ENCODE assay signal across 19 mouse cellular contexts in genomic region chr14:77248946-77249345, GRCm38 (mm10).
A peak's percentile ranks its signal among the peaks of the same experiment; 100 is the strongest.
DNase-seq lines count a peak whose midpoint lies in the region; ATAC-seq lines count a peak whose summit lies in the region.
"Had no signal": no experiment of that assay in that cellular context is flagged by ENCODE, and none has a peak within 500 bp of the region (broad histone marks: within the 10 kb centered on the region; RNA-seq: fewer than 3 reads in every experiment).

No protein-coding gene starts in this region.

- H3K27me3 ChIP-seq in hindbrain, embryonic 10.5 days (ENCODE audit: insufficient read depth, poor library complexity, severe bottlenecking): no peaks in the 10 kb centered on the region
- H3K27me3 ChIP-seq in hindbrain, embryonic 16.5 days (replicated peaks; ENCODE audit: control insufficient read depth, insufficient read depth, low read length): no peaks in the 10 kb centered on the region
- H3K27me3 ChIP-seq in embryonic facial prominence, embryonic 13.5 days: no peaks in the 10 kb centered on the region
- no peaks in the 10 kb centered on the region for H3K27me3 ChIP-seq in limb, embryonic 12.5 days
- H3K27me3 ChIP-seq: heart, embryonic 15.5 days; limb, embryonic 15.5 days; liver, embryonic 15.5 days; midbrain, embryonic 15.5 days had no signal

- no peak for ATAC-seq in hindbrain, embryonic 16.5 days
- 0 out of 2 replicates have a peak, but pooled peaks have one; percentile 48 for ATAC-seq in embryonic facial prominence, embryonic 13.5 days (ENCODE audit: insufficient number of reproducible peaks, insufficient read depth, low FRiP score, low TSS enrichment, low read depth)
- ATAC-seq in limb, embryonic 12.5 days (ENCODE audit: insufficient number of reproducible peaks, insufficient read depth, low FRiP score, low TSS enrichment, low read depth): 0 out of 2 replicates have a peak, but pooled peaks have one; percentile 47
- ATAC-seq: lung, postnatal 0 days; midbrain, embryonic 15.5 days had no signal

- 0 out of 2 replicates have a peak overlapping the region, but pooled peaks have one; percentile 12 for H3K27ac ChIP-seq in hindbrain, embryonic 10.5 days
- H3K27ac ChIP-seq in hindbrain, embryonic 16.5 days (ENCODE audit: low read depth, low read length): no peak overlapping the region
- 0 out of 2 replicates have a peak overlapping the region, but pooled peaks have one; percentile 10 for H3K27ac ChIP-seq in brown adipose tissue, adult 24 weeks (replicated peaks; ENCODE audit: low read depth, low read length)
- H3K27ac ChIP-seq in embryonic facial prominence, embryonic 13.5 days: peak overlapping the region; percentile 49; the same call in 1 of the 2 replicates
- peak overlapping the region; percentile 41; the same call in 1 of the 2 replicates for H3K27ac ChIP-seq in limb, embryonic 12.5 days
- H3K27ac ChIP-seq: forebrain, embryonic 10.5 days; heart, embryonic 15.5 days; limb, embryonic 15.5 days; liver, embryonic 15.5 days; midbrain, embryonic 15.5 days had no signal

- no peak overlapping the region for H3K4me3 ChIP-seq in hindbrain, embryonic 10.5 days
- H3K4me3 ChIP-seq in hindbrain, embryonic 16.5 days (ENCODE audit: low read length): no peak overlapping the region
- no peak overlapping the region for H3K4me3 ChIP-seq in brown adipose tissue, adult 24 weeks (ENCODE audit: insufficient read depth, low read depth, low read length)
- H3K4me3 ChIP-seq in embryonic facial prominence, embryonic 13.5 days: no peak overlapping the region
- no peak overlapping the region for H3K4me3 ChIP-seq in limb, embryonic 12.5 days (replicated peaks)
- H3K4me3 ChIP-seq: forebrain, embryonic 10.5 days; heart, embryonic 15.5 days; limb, embryonic 15.5 days; liver, embryonic 15.5 days; megakaryocyte, embryonic 14.5 days; midbrain, embryonic 15.5 days; myocyte had no signal

- H3K9ac ChIP-seq in hindbrain, embryonic 16.5 days (ENCODE audit: low read depth, low read length): no peak overlapping the region
- H3K9ac ChIP-seq in embryonic facial prominence, embryonic 13.5 days: no peak overlapping the region
- no peak overlapping the region for H3K9ac ChIP-seq in limb, embryonic 12.5 days (replicated peaks)
- H3K9ac ChIP-seq: heart, embryonic 15.5 days; limb, embryonic 15.5 days; liver, embryonic 15.5 days; midbrain, embryonic 15.5 days had no signal

- no peaks in the 10 kb centered on the region; the same call in 1 of the 2 replicates for H3K4me1 ChIP-seq in hindbrain, embryonic 10.5 days (replicated peaks)
- H3K4me1 ChIP-seq in hindbrain, embryonic 16.5 days (ENCODE audit: control insufficient read depth, insufficient read depth, low read depth, low read length): no peaks in the 10 kb centered on the region; the same call in 1 of the 2 replicates
- peaks cover 3% of the 10 kb centered on the region; the same call in 1 of the 2 replicates for H3K4me1 ChIP-seq in brown adipose tissue, adult 24 weeks (ENCODE audit: control insufficient read depth, insufficient read depth, insufficient read length, low read length)
- peaks cover 18% of the 10 kb centered on the region for H3K4me1 ChIP-seq in embryonic facial prominence, embryonic 13.5 days
- H3K4me1 ChIP-seq in limb, embryonic 12.5 days (replicated peaks): peaks cover 12% of the 10 kb centered on the region
- H3K4me1 ChIP-seq: heart, embryonic 15.5 days; limb, embryonic 15.5 days; liver, embryonic 15.5 days; megakaryocyte, embryonic 14.5 days had no signal

- no peaks in the 10 kb centered on the region for H3K36me3 ChIP-seq in hindbrain, embryonic 10.5 days
- H3K36me3 ChIP-seq in hindbrain, embryonic 16.5 days (ENCODE audit: control insufficient read depth, insufficient read depth, low read length): no peaks in the 10 kb centered on the region
- no peaks in the 10 kb centered on the region for H3K36me3 ChIP-seq in embryonic facial prominence, embryonic 13.5 days
- no peaks in the 10 kb centered on the region for H3K36me3 ChIP-seq in limb, embryonic 12.5 days
- H3K36me3 ChIP-seq: forebrain, embryonic 10.5 days; heart, embryonic 15.5 days; limb, embryonic 15.5 days; liver, embryonic 15.5 days; midbrain, embryonic 15.5 days had no signal

- H3K4me2 ChIP-seq in hindbrain, embryonic 16.5 days (ENCODE audit: low read length): no peak overlapping the region
- no peak overlapping the region for H3K4me2 ChIP-seq in embryonic facial prominence, embryonic 13.5 days
- no peak overlapping the region for H3K4me2 ChIP-seq in limb, embryonic 12.5 days
- H3K4me2 ChIP-seq: heart, embryonic 15.5 days; limb, embryonic 15.5 days; liver, embryonic 15.5 days; midbrain, embryonic 15.5 days had no signal

- DNase-seq in hindbrain, embryonic 10.5 days (ENCODE audit: low spot score): peak; percentile 7
- no peak for DNase-seq in adrenal gland, postnatal 10 days
- DNase-seq in lung, postnatal 36 days: no peak
- DNase-seq: gastrocnemius, postnatal 14 days; kidney, postnatal 4 days; right cerebral cortex, postnatal 14 days; thymus, adult 18-20 months had no signal

- WGBS in hindbrain, embryonic 10.5 days: 81% methylated on average over 7 of the region's 7 CpGs
- 84% methylated on average over 7 of the region's 7 CpGs for WGBS in hindbrain, embryonic 16.5 days
- 38% methylated on average over 7 of the region's 7 CpGs for WGBS in embryonic facial prominence, embryonic 13.5 days
- WGBS in limb, embryonic 12.5 days: 48% methylated on average over 7 of the region's 7 CpGs

- H3K9me3 ChIP-seq in hindbrain, embryonic 10.5 days: 0 out of 2 replicates have a peak, but pooled peaks cover 4% of the 10 kb centered on the region
- H3K9me3 ChIP-seq in hindbrain, embryonic 16.5 days (ENCODE audit: control insufficient read depth, low read length): 0 out of 2 replicates have a peak, but pooled peaks cover 2% of the 10 kb centered on the region
- 0 out of 2 replicates have a peak, but pooled peaks cover 4% of the 10 kb centered on the region for H3K9me3 ChIP-seq in embryonic facial prominence, embryonic 13.5 days
- 0 out of 2 replicates have a peak, but pooled peaks cover 5% of the 10 kb centered on the region for H3K9me3 ChIP-seq in limb, embryonic 12.5 days
- H3K9me3 ChIP-seq: heart, embryonic 15.5 days; limb, embryonic 15.5 days; liver, embryonic 15.5 days; midbrain, embryonic 15.5 days had no signal
